Mouse (Mus musculus) heart, postnatal 36 days (tissue): ENCODE results near the gene Glod4. TPM values are rescaled to one million over a fixed set of nuclear protein-coding genes. Genes with fewer than 3 reads are reported as not detected.

Experiments
- DNase-seq, 2 experiments: peaks; one replicate each; pipeline ENCODE4 v3.0.0; 2021 to 2022
- intact Hi-C: fragments of 180-260 bp; cut with DNase I; formaldehyde crosslinking; loops from one replicate; pipeline ENCODE4 v1.15.1; 2025
- total RNA-seq, 2 experiments: library from RNA; stranded (reverse); gene quantifications; 2 replicates each; pipeline ENCODE4 v1.2.3; 2021

The Glod4 gene
- total RNA-seq, 2 experiments from 2014 or later = 39.4 to 40.1 TPM

DNA sequence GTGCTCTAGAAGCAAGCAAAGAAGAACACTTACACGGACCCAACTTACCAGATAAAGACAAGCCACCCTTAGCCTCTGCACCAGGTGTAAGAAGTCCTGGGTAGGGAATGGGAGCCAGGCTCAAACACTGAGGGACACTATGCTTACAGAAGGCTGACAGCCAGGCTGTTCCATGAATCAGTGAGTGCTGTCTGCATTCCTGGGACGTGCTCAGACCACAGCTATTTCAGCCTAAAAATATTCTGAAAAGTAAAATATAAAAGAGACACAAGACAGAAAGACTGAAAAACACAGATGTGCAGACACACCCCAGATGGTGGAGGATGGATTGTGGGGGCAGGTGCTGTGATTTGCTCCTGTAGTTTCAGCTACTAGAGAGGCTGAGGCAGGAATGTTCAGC, 88.7 kb downstream of the Glod4 start:
- DNase-seq = no peak
- intact Hi-C loops = no loop called here

DNA sequence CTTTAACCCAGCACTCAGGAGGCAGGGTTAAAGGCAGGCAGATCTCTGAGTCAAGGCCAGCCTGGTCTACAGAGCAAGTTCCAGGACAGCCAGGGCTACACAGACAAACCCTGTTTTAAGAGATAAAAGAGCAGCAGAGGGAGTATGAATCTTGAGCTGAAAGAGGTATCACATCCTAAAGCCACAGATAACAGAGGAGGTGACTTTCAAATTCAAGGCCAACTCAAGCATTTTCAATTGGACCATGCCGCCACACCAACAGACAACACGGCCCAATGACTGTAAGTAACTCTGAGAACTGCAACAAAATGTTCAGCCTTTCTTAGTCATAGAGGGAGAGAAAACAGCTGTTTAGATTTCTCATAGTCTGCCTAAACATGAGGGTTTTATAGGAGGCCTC, 89.3 kb downstream of the Glod4 start:
- no peak for DNase-seq
- intact Hi-C loops = no loop called here

DNA sequence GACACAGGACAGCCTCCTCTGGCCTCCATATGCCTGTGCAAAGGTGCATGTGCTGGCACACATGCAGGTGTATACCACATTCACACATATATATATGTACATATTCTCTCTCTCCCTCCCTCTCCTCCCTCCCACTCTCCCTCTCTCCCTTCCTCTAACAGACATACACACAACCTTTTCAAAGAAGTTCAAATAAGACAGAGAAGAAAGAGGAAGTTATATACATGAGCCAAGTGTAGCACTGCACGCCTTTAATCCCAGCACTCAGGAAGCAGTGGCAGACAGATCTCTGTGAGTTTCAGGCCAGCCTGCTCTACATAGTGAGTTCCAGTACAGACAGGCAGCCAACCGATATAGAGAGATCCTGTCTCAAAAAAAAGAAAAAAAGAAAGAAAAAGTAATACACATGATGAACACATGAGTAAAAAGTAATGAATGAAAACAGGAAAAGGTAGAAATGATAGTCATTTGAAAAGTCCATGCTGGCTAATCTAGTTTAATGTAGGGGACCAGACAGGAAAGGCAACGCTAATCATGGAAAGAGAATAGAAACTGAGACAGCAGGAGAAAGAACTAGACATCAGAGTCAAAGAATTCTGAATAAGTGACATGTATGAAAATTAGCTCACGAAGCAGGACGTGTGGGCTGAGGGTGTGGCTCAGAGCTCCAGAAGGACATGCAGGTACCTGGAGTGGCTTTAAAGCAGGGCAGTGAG, 90.1 kb downstream of the Glod4 start:
- intact Hi-C loops = no loop called here
- DNase-seq = no peak

DNA sequence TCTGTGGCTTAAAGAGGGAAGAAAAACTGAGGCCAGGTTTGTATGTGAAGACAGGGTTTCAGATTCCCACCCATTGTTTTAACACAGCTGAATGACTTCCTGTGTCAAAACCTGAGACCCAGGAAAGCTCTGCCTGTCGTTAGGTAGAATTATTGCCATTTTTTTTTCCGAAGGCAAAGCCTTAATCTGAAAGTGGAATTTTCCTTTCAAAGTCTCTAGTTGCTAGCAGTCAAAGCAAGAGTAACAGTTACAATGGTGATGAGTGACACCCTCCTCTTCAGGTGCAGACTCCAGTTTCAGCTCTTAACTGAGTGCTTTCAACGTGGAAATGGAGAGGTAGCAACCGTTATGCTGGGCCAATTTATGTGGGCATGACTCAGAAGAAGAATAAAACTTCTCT, 92.5 kb downstream of the Glod4 start:
- DNase-seq = no peak
- intact Hi-C loops = no loop called here

DNA sequence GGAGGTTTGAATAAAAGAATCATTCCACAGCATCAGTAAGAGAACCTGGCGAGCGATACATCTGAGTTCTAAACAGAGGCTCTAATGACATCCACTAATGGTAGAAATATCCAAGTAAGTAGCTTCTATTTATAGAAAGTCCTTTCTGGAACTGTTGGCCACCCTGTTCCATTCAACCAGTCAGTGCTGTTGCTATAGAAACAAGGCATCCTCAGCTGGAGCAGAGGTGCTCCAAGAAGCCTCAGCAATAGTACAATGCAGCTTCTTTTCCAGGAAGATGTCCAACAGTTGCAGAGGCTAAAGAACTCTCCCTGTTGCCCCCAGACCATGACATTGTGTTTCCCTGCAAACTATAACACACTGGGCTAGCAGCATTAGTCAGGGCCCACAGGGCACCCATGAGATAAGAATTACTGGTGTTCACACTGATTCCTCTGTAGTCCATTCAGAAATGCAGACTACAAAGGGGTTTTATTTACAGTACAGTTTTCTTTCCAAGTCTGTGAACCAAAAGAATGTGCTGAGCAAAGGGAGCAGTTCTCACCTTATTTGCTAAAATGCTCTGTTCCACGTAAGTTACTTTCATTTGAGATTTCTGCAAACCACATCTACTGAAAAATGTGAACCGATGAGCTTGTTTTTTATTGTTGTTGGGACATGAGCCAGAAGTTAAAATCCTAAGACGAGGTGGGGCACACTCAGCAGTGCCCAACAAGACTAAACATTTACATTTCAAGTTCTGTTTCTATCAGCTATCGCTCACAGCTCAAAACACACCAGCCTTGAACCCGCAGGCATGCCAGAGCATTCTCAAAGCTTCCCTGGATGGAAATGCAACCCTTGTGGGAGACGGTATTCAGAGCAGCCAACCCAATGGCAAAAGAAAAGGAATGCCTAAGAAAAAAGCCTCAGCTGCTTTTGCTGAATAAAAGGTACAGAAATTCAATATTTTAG, 95.2 kb downstream of the Glod4 start:
- no peak for DNase-seq
- intact Hi-C loops = no loop called here

DNA sequence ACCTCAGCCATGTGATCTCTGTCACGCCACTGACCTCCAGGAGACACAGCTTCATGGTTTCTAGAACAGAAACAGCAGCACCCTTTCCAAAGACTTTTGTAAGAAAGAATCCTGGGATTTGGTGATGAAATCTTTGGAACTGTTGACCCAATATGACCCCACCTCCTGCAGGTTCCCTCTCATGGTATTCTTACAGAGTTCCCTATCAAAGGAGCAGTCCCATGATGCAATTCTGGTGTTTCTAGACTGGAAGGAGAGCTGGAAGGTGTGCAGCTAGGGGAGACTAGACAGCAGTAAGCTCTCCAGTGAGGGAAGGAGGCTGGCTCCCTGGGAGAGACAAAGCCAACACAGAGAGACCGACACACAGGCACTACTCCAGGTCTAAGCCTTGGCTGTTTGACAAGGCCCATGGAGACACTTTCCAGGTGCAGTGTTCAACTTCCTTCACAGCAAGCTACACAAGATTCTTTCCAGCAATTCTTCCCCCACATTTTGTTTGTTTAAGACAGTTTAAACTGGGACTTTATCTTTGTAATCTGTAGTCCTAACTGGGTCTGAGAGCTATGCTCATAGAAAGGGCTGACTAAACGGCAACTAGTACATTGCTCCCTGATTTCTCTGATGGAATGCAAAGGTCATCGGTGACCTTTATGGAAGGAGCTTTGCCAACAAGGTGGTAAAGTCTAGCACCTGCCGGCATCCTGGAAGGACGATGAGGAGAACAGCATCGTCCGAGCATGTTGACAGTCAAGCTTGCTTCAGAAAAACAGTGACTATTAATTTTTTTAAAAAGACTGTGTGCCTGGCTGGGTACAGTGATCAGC, 97.1 kb downstream of the Glod4 start:
- peak in 1 of 2 experiments; percentile 13 for DNase-seq
- intact Hi-C loops = no loop called here

DNA sequence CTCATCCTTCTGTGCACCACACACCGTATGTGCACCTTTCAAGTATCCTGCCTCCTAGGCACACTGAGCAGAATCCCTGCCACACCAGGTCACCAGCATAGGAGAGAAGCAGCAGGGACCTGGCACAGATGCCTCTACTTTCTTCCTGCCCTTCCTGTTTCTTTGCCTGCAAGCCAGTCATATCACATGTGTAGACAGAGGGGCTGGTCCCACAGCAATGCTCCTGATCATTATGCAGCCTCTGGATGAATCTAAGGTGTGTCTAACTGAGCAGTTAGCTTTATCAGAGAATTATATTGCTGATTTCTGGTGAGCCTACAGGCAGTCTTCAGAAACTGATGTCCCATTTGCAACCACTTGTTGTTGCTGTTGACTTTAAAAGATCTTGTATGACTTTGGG, 98.4 kb downstream of the Glod4 start:
- no peak for DNase-seq

DNA sequence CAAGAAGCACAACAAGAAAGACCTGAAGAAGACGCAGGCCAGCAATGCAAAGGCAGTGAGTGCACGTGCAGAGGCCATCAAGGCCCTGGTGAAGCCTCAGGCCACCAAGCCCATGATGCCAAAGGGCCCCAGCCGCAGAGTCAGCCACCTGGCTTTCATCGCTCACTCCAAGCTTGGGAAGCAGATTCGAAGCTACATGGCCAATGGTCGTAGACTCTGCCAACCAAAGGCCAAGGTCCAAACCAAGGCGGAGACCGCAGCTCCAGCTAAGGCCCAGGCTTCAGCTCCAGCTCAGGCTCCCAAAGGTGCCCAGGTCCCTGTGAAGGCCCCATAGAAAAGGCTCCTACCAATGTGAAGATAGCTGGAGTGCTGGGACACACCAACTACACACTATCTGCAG, 99.1 kb downstream of the Glod4 start:
- intact Hi-C loops = no loop called here
- DNase-seq = no peak

More for the DNA sequence above, 98.4 kb downstream of the Glod4 start:
- intact Hi-C loops = no loop called here

DNA sequence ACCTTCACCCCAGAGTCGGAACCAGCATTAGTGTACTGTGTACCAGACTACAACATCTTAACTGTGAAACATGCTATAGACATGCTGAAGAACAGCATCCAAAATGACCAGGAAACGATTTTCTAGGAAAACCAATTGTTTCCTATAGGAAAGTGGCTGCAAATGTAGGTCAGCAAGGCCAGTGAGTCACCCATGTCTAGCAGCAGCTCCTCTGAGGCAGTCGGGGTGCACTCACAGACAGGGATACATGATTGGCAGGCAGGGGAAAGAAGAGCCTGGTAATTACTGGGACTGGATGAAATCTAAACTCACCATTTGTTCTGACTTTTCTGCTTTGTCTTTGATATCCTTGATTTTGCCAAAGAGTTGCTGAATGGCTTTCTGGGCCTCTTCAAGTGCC, 105.5 kb downstream of the Glod4 start:
- intact Hi-C loops = no loop called here
- no peak for DNase-seq

DNA sequence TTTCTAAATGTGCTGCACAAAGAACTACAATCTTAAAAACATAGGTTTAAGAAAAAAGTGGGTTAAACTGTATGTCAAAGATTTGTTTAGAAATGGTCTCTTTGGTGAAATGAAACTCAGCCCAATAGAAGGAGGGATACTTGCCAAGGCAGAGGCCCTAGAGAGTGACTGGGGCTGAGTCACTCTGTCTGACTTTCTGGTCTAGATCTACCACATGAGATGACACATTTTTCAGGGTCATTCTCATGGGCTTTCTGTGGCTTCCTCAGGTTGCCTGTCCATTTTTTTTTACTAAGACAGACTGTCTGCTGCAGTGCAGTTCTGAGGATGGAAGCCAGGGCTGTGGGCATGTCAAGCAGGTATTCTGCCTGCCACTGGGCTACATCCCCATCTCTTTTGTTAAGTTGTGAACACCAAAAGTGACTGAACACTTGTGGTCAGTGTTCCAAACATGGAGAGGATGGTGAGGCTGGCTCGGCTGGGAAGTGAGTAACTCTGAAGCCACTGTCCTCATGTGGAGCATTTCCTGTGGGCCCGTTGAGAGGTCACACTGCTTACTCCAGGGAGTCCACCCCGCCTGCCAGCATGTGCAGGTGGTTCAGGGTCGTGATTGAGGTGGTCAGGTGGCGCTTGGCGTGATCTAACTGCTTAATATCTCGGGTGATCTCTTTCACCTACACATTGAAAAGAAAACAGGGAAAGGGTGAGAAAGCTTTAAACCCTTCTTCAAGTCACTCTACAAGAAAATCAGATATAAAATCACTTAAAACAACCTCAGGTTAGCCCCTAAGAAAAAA, 107.7 kb downstream of the Glod4 start:
- no peak for DNase-seq
- intact Hi-C loops = no loop called here

DNA sequence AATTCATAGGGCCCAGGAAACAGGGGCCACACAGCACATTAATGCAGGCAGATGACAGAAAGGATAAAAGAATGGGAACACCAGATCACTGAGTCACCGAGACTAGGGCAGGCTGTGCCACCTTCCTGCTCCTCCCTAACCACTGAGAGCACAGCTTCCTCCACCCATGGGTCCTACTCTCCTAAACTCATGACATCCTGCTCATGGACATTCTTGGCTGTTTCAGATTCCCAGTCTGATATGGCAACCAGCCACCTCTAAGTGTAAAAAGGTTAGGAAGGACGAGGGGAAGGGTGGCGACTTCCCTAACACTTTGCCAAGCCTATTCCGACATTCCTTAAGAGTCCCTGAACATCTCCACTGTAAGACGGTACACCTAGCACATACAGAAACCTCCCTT, 112.7 kb downstream of the Glod4 start:
- DNase-seq = peak; percentile 40 to 43
- intact Hi-C loops = loop anchor here (1.0 to 5.0 kb wide), 3 partner anchors 32 to 89 kb away; no protein-coding TSS in a partner anchor

DNA sequence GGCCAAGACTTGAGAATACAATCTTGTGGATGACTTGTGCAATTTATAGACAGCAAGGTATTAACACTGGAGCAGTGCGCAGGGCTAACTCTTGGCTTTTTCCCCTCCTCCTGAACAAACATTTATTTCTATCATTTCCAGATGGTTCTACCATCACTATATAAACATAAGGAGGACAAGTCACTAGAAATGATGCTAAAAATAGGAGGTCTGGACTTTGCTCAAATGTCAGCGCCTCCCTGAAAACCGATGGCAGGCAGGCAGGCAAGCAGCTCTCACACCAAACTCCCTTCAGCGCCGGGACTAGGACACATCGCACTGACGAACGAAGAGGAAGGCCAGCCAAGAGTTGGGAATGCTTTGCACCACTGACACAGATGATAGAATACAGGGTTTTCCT, 118.1 kb downstream of the Glod4 start:
- intact Hi-C loops = no loop called here
- no peak for DNase-seq

DNA sequence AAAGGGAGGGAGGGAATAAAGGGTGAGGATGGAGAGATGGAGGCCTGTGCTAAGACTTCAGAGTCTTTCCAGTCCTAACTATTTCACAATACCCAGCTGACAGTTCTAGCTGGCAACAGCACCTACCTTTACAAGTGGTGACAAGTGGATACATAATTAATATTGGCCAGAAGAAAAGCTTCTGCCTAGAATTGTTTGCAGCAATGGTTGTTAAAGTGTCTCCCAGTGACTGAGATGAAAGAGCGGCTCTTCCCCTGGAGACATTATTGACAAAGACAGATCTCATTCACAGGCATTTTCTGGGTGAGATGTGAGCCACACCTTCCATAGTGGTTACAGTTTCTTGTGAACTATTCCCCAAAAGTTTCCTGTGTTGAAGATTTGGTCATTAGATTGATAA, 120.0 kb downstream of the Glod4 start:
- intact Hi-C loops = no loop called here
- no peak for DNase-seq

DNA sequence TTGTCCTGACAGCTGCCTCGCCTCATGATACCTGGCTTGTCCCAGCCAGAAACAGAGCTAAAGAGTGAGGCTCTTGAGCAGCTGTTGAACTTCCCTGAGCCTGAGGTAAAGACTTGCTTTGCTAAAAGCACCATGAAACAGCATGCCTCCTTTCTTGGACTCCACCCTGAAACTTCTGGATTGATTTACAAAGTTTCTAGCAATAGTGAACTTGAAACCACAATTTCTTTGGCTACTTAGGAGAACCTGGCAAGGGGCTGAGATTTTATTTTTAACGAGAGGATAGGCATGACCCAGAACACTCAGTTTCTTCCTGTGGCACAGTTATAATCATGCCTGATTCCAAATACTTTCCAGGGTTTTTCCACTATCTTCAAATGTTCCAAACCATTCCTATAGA, 121.0 kb downstream of the Glod4 start:
- intact Hi-C loops = no loop called here

DNA sequence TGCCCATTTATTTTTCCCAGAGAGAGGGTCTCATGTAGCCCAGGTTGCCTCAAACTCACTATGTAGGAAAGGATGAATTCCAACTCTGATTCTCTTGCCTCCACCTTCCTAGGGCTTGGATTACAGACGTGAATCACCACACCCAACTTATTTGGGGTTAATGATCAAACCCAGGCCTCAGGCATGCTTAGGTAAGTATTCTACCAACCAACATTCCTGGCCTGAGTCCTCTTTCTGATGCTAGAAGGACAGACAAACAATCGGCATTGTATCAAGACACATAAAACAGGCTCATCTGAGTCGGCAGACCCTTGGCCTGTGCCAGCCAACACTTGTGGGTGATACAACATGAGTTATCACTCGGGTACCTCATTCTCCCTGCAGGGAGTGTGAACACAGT, 122.4 kb downstream of the Glod4 start:
- intact Hi-C loops = no loop called here
- DNase-seq = no peak

More for the DNA sequence above, 121.0 kb downstream of the Glod4 start:
- no peak for DNase-seq

DNA sequence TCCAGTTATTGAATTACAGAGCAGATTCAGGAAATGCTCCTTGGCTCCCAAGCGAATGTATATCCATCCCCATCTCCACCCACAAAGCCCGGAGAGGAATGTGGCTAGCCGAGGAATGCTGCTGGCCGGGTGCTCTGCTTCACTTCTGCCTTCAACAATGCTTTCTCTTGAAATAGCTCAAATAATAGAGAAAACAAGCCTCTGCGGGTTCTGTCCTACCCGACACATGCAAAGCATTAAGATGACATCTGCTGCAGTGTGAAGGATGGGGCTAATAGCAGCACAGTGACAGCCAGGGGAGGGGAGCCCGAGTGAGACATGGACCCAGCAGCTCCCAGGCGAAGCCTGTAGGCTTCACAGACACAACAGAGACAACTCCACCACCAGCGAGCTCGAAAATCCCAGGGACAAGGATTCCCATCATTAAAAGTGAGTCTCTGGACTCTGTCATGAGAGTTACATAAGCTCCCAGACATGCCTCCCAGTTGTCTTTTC, 123.1 kb downstream of the Glod4 start:
- intact Hi-C loops = no loop called here
- DNase-seq = peak in 1 of 2 experiments; percentile 44

DNA sequence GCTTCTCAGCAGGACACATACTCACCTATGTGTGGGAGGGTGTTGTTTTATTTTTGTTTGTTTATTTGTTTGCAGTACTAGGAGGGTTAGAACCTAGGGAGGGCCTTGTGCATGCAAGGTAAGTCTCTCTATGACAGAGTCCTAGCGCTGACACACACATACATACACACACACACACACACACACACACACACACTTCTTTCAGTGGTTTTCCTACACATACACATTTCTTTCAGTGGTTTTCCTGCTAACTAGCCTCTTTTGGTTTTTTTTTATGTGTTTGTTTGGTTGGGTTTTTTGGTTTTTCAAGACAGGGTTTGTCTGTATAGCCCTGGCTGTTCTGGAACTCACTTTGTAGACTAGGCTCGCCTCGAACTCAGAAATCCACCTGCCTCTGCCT, 133.1 kb downstream of the Glod4 start:
- DNase-seq = no peak
- intact Hi-C loops = no loop called here

DNA sequence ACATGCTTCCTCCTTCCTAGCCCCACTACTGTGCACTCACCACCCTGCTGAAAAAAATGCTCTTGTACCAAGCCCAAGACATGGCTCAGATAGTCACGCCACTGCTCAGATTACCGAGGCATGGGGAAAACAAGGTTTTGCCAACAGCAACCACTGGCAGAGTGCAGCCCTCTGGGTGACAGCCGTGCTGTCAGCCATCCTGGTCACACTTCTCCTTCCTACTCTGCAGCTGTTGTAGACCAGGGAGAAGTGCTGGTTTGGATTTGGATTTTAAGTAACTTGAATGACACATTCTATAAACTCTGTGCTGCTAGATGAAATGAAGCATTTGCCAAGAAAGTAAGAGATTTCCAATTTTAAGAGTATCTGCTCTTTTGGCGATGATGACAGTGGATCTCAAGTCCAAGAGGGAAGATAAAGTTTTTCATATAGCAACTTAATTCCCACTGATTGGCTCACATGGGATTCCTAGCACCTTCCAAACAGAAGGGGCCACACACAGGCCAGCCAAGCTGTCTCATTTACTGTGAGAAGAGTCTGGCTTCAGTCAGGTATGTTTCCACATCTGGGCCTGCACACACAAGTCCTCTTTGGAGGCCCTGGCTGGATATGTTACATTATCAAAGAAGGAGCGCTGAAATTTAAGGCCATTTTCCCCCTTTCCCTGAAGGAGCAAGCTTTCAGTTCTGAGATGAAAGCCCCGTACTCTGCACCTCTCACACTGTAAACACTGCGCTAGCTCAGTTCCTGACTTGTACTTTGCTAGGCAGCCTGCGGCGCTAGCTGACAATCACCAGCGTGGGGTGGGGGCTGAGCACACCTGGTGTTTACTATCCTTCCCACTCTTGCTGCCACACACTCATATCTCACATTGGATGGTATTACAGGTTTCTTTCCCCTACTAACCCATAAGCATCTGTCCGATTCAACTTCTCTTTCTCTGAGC, 136.7 kb downstream of the Glod4 start:
- DNase-seq = no peak
- intact Hi-C loops = no loop called here

DNA sequence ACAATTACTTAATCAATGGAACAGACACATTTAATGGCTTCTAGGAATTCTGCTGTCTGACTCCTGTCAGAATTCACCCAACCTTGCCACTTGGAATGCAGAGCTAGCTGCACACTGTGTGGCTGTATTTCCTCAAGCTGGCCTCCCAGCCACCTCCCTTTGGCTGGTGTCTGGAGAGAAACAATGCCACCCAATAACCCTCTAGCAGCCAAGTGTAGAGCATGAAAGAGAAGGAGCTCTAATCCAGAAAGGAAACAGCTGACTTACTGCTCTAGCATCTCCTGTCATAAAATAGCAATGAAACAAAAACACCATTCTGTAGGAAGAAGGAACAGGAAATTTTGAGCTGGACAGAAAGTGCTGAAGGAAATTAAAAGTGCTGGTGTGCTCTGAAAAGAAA, 142.4 kb downstream of the Glod4 start:
- no peak for DNase-seq
- intact Hi-C loops = no loop called here
